Mouse (Mus musculus): ENCODE measurements around the gene Slc16a9.
A peak's percentile ranks its signal among the peaks of the same experiment; 100 is the strongest.

Gene Slc16a9

GRCm38 (mm10) chr10:70303203-70303602 is 58.3 kb downstream of the Slc16a9 start:
- DNase-seq (ENCODE audit: low read depth): no peak

- DNase-seq (ENCODE audit: low read depth): no peak
These were observed 60.8 kb downstream of the Slc16a9 start for GRCm38 (mm10) chr10:70305683-70306082.

- no peak for DNase-seq (ENCODE audit: low read depth)
These were observed 64.5 kb downstream of the Slc16a9 start for GRCm38 (mm10) chr10:70309416-70309815.

GRCm38 (mm10) chr10:70310646-70311045 is 65.7 kb downstream of the Slc16a9 start:
- DNase-seq (ENCODE audit: low read depth): no peak

- no peak for DNase-seq (ENCODE audit: low read depth)
These were observed 71.0 kb downstream of the Slc16a9 start for GRCm38 (mm10) chr10:70315895-70316294.

GRCm38 (mm10) chr10:70316856-70317255 is 72.0 kb downstream of the Slc16a9 start:
- DNase-seq (ENCODE audit: low read depth): no peak

- no peak for DNase-seq (ENCODE audit: low read depth)
These were observed 72.6 kb downstream of the Slc16a9 start for GRCm38 (mm10) chr10:70317394-70317965.

GRCm38 (mm10) chr10:70318630-70319029 is 73.7 kb downstream of the Slc16a9 start:
- peak; percentile 91 for DNase-seq (ENCODE audit: low read depth)

- DNase-seq (ENCODE audit: low read depth): no peak
These were observed 80.6 kb downstream of the Slc16a9 start for GRCm38 (mm10) chr10:70325518-70325917.

GRCm38 (mm10) chr10:70327331-70327730 is 82.4 kb downstream of the Slc16a9 start:
- DNase-seq (ENCODE audit: low read depth): no peak

- DNase-seq (ENCODE audit: low read depth): no peak
These were observed 83.2 kb downstream of the Slc16a9 start for GRCm38 (mm10) chr10:70328139-70328538.

Measured in NIH3T3 (cell line).